Comparison of ENCODE assay signal across 9 mouse cellular contexts in the genomic region with DNA sequence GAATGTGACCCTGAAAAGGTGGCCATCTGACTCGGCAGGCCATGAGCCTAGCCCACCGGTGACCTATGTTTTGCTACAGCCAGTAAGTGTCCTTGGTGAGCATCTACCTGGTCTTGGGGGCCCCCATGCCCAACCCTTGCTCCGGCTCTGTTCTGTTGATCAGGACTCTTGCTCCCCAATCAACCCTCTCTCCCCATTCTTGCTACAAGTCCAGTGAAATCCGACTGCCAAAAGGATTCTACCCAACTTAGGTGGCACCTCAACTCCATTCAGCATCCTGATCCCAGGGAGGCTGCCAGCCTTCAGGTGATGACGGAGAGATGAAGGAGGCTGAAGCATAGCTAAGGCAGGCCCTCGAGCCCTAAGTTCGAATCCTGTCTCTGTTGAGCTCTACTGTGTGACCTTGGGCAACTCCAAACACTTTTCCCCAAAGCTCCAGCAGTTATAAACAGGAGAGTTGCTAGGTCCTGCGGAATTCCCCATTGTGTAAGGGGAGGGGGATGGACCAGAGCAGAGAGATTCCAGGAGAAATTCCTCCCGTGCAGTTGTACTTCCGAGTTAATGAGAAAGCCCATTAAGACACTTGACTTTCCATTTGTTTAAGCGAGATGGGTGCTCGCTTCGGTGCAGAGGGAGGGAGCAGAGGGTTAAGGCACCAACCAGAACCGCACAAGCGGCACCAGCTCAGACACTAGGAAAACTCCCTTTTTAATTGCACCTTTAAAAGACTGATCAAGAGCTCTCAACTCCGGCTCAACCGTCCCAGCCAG. TPM values are rescaled to one million over a fixed set of nuclear protein-coding genes. Genes with fewer than 3 reads are reported as not detected.
DNase-seq lines count a peak whose midpoint lies in the region; ATAC-seq and TF ChIP-seq lines count a peak whose summit lies in the region.
"Had no signal": no experiment of that assay in that cellular context is flagged by ENCODE, and none has a peak within 500 bp of the region (broad histone marks: within the 10 kb centered on the region; RNA-seq: fewer than 3 reads in every experiment).

No protein-coding gene starts in this region.

- no peak for TF ChIP-seq CTCF in lung, embryonic 14.5 days (IDR thresholded peaks at IDR 0.05; ENCODE audit: low read depth)

- ATAC-seq in cerebellum, adult (ENCODE audit: insufficient number of reproducible peaks, low FRiP score, low TSS enrichment) = no peak
- ATAC-seq in lung, embryonic 14.5 days (ENCODE audit: insufficient read depth) = no peak
- ATAC-seq in hindbrain, embryonic 14.5 days (ENCODE audit: low FRiP score) = no peak
- ATAC-seq in neural tube, embryonic 14.5 days (ENCODE audit: low read depth) = no peak

- H3K4me1 ChIP-seq in lung, embryonic 14.5 days (ENCODE audit: insufficient read depth) = peaks cover 25% of the 10 kb centered on the region
- H3K4me1 ChIP-seq in hindbrain, embryonic 14.5 days (replicated peaks; ENCODE audit: control insufficient read depth, insufficient read depth, low read length) = peaks cover 25% of the 10 kb centered on the region
- peaks cover 20% of the 10 kb centered on the region; the same call in 1 of the 2 replicates for H3K4me1 ChIP-seq in neural tube, embryonic 14.5 days (ENCODE audit: control insufficient read depth, insufficient read depth, low read length)

- H3K9ac ChIP-seq in lung, embryonic 14.5 days = no peak overlapping the region
- H3K9ac ChIP-seq in hindbrain, embryonic 14.5 days = no peak overlapping the region
- no peak overlapping the region for H3K9ac ChIP-seq in neural tube, embryonic 14.5 days (replicated peaks; ENCODE audit: low read depth, low read length)

- H3K27ac ChIP-seq in lung, embryonic 14.5 days (ENCODE audit: low read depth) = no peak overlapping the region
- no peak overlapping the region for H3K27ac ChIP-seq in hindbrain, embryonic 14.5 days
- no peak overlapping the region for H3K27ac ChIP-seq in neural tube, embryonic 14.5 days (ENCODE audit: low read depth, low read length)

- H3K4me2 ChIP-seq in lung, embryonic 14.5 days = peak overlapping the region; percentile 90
- H3K4me2 ChIP-seq in hindbrain, embryonic 14.5 days (replicated peaks) = peak overlapping the region; percentile 78
- H3K4me2 ChIP-seq in neural tube, embryonic 14.5 days (ENCODE audit: low read depth, low read length) = no peak overlapping the region

- H3K4me3 ChIP-seq in lung, embryonic 14.5 days (ENCODE audit: low read depth, low read length) = peak overlapping the region; percentile 74
- H3K4me3 ChIP-seq in hindbrain, embryonic 14.5 days (replicated peaks; ENCODE audit: low read length) = 0 out of 2 replicates have a peak overlapping the region, but pooled peaks have one; percentile 4
- H3K4me3 ChIP-seq in neural tube, embryonic 14.5 days (ENCODE audit: low read depth, low read length) = peak overlapping the region; percentile 7; the same call in 1 of the 2 replicates
- H3K4me3 ChIP-seq: erythroblast, embryonic 14.5 days had no signal

- WGBS in lung, embryonic 14.5 days = 44% methylated on average over 17 of the region's 17 CpGs
- WGBS in hindbrain, embryonic 14.5 days = 47% methylated on average over 17 of the region's 17 CpGs
- WGBS in neural tube, embryonic 14.5 days = 35% methylated on average over 17 of the region's 17 CpGs

- H3K36me3 ChIP-seq in lung, embryonic 14.5 days (ENCODE audit: insufficient read depth) = no peaks in the 10 kb centered on the region
- H3K36me3 ChIP-seq in hindbrain, embryonic 14.5 days (replicated peaks; ENCODE audit: control insufficient read depth, insufficient read depth) = no peaks in the 10 kb centered on the region
- no peaks in the 10 kb centered on the region for H3K36me3 ChIP-seq in neural tube, embryonic 14.5 days (ENCODE audit: control insufficient read depth, insufficient read depth, low read length)

- no peaks in the 10 kb centered on the region for H3K9me3 ChIP-seq in lung, embryonic 14.5 days (ENCODE audit: low read depth, low read length)
- H3K9me3 ChIP-seq in hindbrain, embryonic 14.5 days (ENCODE audit: control insufficient read depth, low read length) = no peaks in the 10 kb centered on the region
- no peaks in the 10 kb centered on the region for H3K9me3 ChIP-seq in neural tube, embryonic 14.5 days (ENCODE audit: control insufficient read depth, low read length)

- peak; percentile 38 for DNase-seq in cerebellum, adult 11 months
- peak; percentile 55 for DNase-seq in lung, embryonic 14.5 days
- no peak for DNase-seq in lung, postnatal 36 days
- no peak for DNase-seq in hindbrain, embryonic 14.5 days (ENCODE audit: low spot score)
- no peak for DNase-seq in spleen, adult 12 weeks (ENCODE audit: low spot score)
- DNase-seq in adrenal gland, postnatal 36 days = no peak

- no peaks in the 10 kb centered on the region; the same call in 1 of the 2 replicates for H3K27me3 ChIP-seq in lung, embryonic 14.5 days (ENCODE audit: insufficient read depth, low read length)
- peaks cover 78% of the 10 kb centered on the region for H3K27me3 ChIP-seq in hindbrain, embryonic 14.5 days (ENCODE audit: control insufficient read depth, insufficient read depth, low read length)
- peaks cover 36% of the 10 kb centered on the region for H3K27me3 ChIP-seq in neural tube, embryonic 14.5 days (ENCODE audit: control insufficient read depth, insufficient read depth, low read length)

RNA-seq across cellular contexts. Expression of gene Unc5b, which starts 3.3 kb away (rescaled TPM):
- 6.6 TPM in 2 replicates for polyA plus RNA-seq in lung, embryonic 14.5 days (2014; fragmentation: Nextera tagmentation; extraction: Ambion mirVana)
- polyA plus RNA-seq in hindbrain, embryonic 14.5 days (2014; fragmentation: Nextera tagmentation; extraction: Ambion mirVana) = 2.8 and 2.9 TPM in 2 replicates
- 1.7 and 1.8 TPM in 2 replicates for polyA plus RNA-seq in neural tube, embryonic 14.5 days (2014; fragmentation: Nextera tagmentation; extraction: Ambion mirVana)
- total RNA-seq in adrenal gland, postnatal 36 days (2021) = 1 to 10 TPM; 5.9 to 8.3 TPM
- polyA plus RNA-seq: erythroblast, embryonic 14.5 days had no signal

Comparison
In these comparisons a context has a peak if more than half of its experiments do, and no peak if none do; other contexts are left out.
1. DNase-seq: peak in cerebellum, adult 11 months (single experiment) and lung, embryonic 14.5 days (single experiment); none in lung, postnatal 36 days (single experiment), hindbrain, embryonic 14.5 days (single experiment), spleen, adult 12 weeks (single experiment) and adrenal gland, postnatal 36 days (0 of 2).
2. H3K4me3 ChIP-seq: peak in every context shown above with its lines; median percentile 74 in lung, embryonic 14.5 days; 7 in neural tube, embryonic 14.5 days; 4 in hindbrain, embryonic 14.5 days.